Mouse (Mus musculus) fat pad, adult 2 months (tissue): ENCODE results near the gene Zfand3.

Source experiments
- DNase-seq: peaks from one replicate; pipeline ENCODE4 v3.0.0-alpha.2; 2011; ENCODE audit warnings: low read depth, low spot score; ENCODE audit errors: extremely low read depth

Zfand3 gene

GRCm38 (mm10) chr17:30146555-30146954, 142.0 kb downstream of the Zfand3 start:
- DNase-seq = no peak

GRCm38 (mm10) chr17:30147897-30148296, 143.4 kb downstream of the Zfand3 start:
- DNase-seq = no peak

- no peak for DNase-seq
Measured at GRCm38 (mm10) chr17:30148320-30148719, 143.8 kb downstream of the Zfand3 start.

DNA sequence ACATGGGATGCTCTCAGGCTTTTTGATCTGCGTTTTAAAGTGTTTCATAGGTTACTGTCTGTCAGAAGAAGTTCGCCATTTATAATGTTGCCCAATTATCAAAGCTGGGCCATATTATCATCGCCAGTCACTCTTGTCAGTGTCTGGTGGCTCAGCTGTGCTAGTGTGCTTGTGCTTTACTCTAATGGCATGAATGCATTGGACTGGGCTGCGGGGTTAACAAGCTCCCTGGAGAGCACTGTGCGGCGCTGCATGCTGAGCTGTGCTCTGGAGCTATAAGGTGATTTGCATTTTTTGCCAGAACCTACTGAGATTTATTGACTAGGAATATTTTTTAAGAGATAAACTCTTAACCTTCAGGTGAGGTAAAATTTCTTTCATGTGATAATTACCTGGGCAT, 145.4 kb downstream of the Zfand3 start:
- DNase-seq = no peak

- DNase-seq = no peak
Measured at GRCm38 (mm10) chr17:30154144-30154543, 149.6 kb downstream of the Zfand3 start.

DNA sequence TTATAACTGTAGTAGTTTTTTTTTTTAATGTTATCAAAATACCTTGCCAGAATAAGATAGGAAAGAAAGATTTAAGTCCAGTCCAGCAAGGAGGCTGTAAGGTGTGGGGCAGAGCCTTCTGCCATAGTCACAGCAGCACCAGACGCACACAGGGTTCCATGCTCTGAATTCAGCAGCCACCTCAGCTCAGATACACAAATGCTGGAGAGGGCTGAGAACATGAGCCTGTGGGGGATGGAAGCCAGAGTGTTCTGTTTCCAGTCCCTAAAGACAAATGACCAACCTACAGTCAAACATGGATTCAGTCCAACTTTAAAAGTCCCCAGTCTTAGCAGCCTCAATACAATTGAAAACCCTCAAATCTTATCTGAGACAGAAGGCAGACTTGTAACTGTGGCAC, 150.3 kb downstream of the Zfand3 start:
- no peak for DNase-seq

DNA sequence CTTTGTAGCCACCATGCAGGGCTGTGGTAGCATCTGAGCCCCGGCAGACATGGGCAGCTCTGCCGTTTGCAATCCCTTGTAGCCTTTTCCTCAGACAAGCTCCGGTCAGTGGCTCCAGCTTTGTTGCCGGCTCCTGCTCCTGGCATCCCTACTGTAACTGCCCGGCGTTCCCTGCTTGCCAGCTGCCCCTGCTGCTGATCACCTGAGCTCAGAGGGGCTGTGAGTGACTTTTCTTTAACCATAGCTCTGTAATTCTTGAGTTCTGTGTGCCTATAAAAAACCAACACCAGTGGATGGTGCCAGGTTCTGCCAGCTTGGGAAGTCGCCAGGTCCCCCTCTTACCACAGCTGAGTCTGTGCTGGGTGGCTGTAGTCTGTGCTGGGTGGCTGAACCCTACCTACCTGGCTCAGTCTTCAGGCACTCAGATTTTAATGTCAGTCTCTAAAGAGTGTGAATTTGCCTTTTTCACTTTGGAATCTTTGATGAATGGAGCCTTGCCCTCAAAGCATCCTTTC, 150.9 kb downstream of the Zfand3 start:
- DNase-seq = no peak

DNA sequence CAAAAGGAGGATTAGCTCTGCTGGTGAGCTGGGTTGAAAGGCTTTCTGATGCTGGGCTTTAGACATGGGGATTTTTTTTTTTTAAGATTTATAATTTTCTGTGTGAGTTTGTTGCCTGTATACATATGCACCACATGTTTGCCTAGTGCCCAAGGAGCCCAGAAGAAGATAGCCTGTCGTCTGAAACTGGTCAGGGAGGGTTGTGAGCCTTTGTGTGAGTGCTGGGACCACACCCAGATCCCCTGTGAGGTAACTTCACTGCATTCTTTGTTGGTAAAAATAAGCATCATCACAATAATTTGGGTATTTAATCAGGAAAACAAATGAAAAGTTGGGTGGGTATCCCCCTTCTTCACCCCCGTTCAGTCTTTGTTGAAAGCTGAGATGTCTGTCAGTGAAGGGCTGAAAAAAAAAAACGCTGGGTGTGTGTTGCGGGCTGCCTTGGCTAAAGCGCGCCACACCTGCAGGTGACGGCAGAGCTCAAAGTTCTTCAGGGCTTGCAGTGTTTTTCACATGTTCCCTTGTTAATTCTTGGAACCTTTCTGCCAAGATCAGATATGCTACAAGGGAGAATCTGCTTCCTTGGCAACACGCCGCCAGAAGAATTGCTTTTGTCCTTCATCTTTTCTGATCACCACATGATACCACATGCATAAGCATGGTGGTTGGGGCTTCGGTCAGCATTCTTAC, 154.0 kb downstream of the Zfand3 start:
- no peak for DNase-seq

DNA sequence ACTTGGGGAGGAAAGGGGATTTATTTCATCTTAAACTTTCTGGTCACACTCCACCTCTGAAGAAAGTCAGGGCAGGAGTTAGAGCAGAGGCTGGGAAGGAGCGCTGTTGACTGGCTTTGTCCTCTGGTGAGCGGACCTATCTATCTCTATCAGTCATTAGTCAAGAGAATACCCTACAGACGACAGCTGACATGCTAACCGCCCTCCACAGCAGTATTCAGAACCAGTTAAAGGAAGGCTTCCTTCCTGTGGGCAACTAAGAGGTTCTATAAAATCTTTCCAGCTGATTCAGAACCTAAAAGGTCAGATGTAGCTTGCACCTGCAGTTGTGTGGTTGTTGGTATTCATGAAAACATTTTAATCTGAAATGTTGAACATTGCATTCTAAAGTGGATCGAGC, 154.8 kb downstream of the Zfand3 start:
- no peak for DNase-seq

- no peak for DNase-seq
Measured at GRCm38 (mm10) chr17:30160823-30161432, 156.4 kb downstream of the Zfand3 start.

GRCm38 (mm10) chr17:30162983-30163382, 158.4 kb downstream of the Zfand3 start:
- DNase-seq = no peak

GRCm38 (mm10) chr17:30163793-30164192, 159.3 kb downstream of the Zfand3 start:
- DNase-seq = no peak

DNA sequence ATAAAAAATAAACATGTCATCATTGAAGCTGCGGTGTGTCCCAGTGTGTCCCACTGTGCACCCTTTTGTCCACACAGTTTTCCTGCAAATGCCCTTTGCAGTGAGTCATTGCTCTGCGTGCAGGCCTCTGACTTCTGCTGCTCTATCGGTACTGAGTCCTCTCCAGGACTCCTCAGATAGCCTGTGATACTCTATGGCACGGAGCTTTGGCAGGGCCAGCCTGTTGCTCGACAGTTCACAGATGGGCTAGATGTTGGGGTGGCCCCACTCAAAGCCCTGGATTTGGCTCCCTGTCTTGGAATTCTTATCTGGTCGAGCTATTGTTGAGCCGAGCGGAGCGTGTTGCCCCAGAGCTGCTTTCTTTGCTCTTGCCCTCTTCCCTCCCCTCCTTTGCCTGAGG, 160.3 kb downstream of the Zfand3 start:
- no peak for DNase-seq

GRCm38 (mm10) chr17:30177435-30177834, 172.9 kb downstream of the Zfand3 start:
- no peak for DNase-seq

DNA sequence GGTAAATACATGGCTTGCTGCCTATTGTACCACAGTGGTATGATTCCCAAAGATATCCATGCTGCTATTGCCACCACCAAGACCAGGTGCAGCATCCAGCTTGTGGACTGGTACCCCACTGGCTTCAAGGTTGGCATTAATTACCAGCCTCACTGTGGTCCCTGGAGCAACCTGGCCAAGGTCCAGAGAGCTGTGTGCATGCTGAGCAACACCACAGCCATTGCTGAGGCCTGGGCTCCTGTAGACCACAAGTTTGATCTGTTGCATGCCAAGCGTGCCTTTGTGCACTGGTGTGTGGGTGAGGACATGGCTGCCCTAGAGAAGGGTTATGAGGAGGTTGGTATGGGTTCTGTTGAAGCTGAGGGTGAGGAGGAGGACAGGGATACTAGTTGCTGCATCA, 173.9 kb downstream of the Zfand3 start:
- DNase-seq = no peak

DNA sequence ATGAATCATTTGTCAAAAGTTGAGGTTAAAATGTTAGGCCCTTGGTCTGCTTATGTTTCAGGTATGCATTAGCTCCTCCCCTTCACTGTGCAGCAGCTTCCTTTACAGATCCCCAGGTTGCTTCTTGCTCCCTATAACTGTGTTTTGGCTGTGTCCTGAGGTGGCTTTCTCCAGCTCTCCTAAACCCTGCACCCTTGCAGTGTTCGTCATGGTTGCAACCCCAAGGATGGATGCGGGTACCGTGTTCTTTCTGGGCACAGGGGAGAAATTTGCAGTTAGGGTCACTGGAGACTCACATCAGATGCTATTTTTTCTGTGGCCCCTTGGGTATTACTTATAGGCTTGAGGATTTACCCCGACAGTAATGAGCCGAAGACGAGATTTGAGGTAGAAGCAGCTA, 175.7 kb downstream of the Zfand3 start:
- DNase-seq = no peak

GRCm38 (mm10) chr17:30181554-30181953, 177.0 kb downstream of the Zfand3 start:
- no peak for DNase-seq

GRCm38 (mm10) chr17:30182063-30182462, 177.5 kb downstream of the Zfand3 start:
- no peak for DNase-seq

DNA sequence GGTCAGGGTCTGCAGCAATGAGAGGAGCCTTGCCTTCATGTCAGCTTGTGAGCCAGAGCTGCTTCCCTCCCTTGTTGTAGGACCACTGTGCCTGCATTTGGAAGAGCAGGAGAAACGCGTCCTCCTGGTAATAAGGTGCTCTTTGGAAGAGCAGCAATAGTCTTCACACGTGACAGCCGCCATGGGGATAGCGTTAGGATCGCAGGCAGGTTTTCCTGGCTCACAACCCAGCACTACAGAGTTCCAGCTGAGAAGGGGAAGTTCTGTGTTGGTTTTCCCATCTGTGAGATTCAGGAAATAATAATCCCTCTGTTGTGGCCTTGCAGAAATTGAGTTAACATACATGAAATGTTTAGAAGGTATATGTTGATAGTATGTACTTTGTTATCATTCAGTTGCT, 179.0 kb downstream of the Zfand3 start:
- no peak for DNase-seq

DNA sequence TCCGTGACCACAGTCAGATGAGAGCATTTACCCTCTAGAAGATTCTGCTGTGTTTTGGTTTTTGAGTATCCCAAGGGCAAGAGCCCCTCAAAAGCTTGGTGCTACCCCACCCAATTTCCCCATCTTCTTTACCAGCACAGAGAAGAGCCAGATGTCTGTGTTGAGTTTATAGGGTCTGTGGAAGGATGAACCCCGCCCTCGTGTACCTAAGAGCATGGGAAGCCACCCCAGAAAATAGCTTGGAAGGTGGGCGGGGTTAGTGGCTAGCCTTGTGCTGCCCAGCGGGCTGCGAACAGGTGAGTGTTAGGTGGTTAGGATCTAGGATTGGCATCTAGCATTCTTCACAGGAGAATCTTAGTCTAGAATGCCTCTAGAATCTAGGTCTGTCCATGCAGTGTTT, 182.6 kb downstream of the Zfand3 start:
- no peak for DNase-seq

GRCm38 (mm10) chr17:30187581-30187980, 183.0 kb downstream of the Zfand3 start:
- no peak for DNase-seq
